Mouse (Mus musculus): ENCODE data around the gene Tifa. TPM values are rescaled to one million over a fixed set of nuclear protein-coding genes. Genes with fewer than 3 reads are reported as not detected.

Gene Tifa
- total and polyA plus RNA-seq, 2 experiments, result 12.5 to 24.8 TPM

- no peaks in the 10 kb centered on the region for H3K36me3 ChIP-seq (ENCODE audit: control insufficient read depth, insufficient read depth, low read length)
- H3K9ac ChIP-seq (ENCODE audit: low read depth, low read length), result no peak overlapping the region
- H3K4me3 ChIP-seq (ENCODE audit: insufficient read depth, low read depth, low read length), result no peak overlapping the region
- no peaks in the 10 kb centered on the region for H3K79me2 ChIP-seq (ENCODE audit: control insufficient read depth, insufficient read depth, low read length)
- TF ChIP-seq POLR2A (IDR thresholded peaks at IDR 0.05; ENCODE audit: extremely low read depth, insufficient read depth, low read length) (no peak), CTCF (IDR thresholded peaks at IDR 0.05; ENCODE audit: low read depth, low read length) (no peak)
- peaks cover 4% of the 10 kb centered on the region; the same call in 1 of the 2 replicates for H3K27me3 ChIP-seq (ENCODE audit: control insufficient read depth, insufficient read depth, low read length)
- H3K27ac ChIP-seq (replicated peaks; ENCODE audit: insufficient read depth, low read depth, low read length), result no peak overlapping the region
- H3K4me1 ChIP-seq (ENCODE audit: control insufficient read depth, insufficient read depth, low read length), result no peaks in the 10 kb centered on the region
- 76% methylated on average over 4 of the region's 4 CpGs for WGBS
- DNase-seq (ENCODE audit: extremely low read depth, low read depth, low spot score), result no peak
These were observed 41.0 kb upstream of the Tifa start for GRCm38 (mm10) chr3:127748644-127749043.

- H3K27me3 ChIP-seq (ENCODE audit: control insufficient read depth, insufficient read depth, low read length), result peaks cover 4% of the 10 kb centered on the region; the same call in 1 of the 2 replicates
- H3K4me1 ChIP-seq (ENCODE audit: control insufficient read depth, insufficient read depth, low read length), result no peaks in the 10 kb centered on the region
- 50% methylated on average over 9 of the region's 9 CpGs for WGBS
- no peak overlapping the region for H3K4me3 ChIP-seq (ENCODE audit: insufficient read depth, low read depth, low read length)
- H3K79me2 ChIP-seq (ENCODE audit: control insufficient read depth, insufficient read depth, low read length), result no peaks in the 10 kb centered on the region
- no peaks in the 10 kb centered on the region for H3K36me3 ChIP-seq (ENCODE audit: control insufficient read depth, insufficient read depth, low read length)
- no peak for DNase-seq (ENCODE audit: extremely low read depth, low read depth, low spot score)
- H3K9ac ChIP-seq (ENCODE audit: low read depth, low read length), result no peak overlapping the region
- H3K27ac ChIP-seq (replicated peaks; ENCODE audit: insufficient read depth, low read depth, low read length), result no peak overlapping the region
- TF ChIP-seq CTCF (IDR thresholded peaks at IDR 0.05; ENCODE audit: low read depth, low read length), result no peak
- no peak for TF ChIP-seq POLR2A (IDR thresholded peaks at IDR 0.05; ENCODE audit: extremely low read depth, insufficient read depth, low read length)
These were observed 40.3 kb upstream of the Tifa start for GRCm38 (mm10) chr3:127749266-127749665.

- Histone ChIP-seq H3K79me2 (ENCODE audit: control insufficient read depth, insufficient read depth, low read length) (no peaks in the 10 kb centered on the region), H3K4me3 (ENCODE audit: insufficient read depth, low read depth, low read length) (no peak overlapping the region), H3K36me3 (ENCODE audit: control insufficient read depth, insufficient read depth, low read length) (no peaks in the 10 kb centered on the region), H3K4me1 (ENCODE audit: control insufficient read depth, insufficient read depth, low read length) (no peaks in the 10 kb centered on the region), H3K27ac (replicated peaks; ENCODE audit: insufficient read depth, low read depth, low read length) (no peak overlapping the region), H3K27me3 (ENCODE audit: control insufficient read depth, insufficient read depth, low read length) (peaks cover 4% of the 10 kb centered on the region; the same call in 1 of the 2 replicates), H3K9ac (ENCODE audit: low read depth, low read length) (no peak overlapping the region)
- 33% methylated on average over 12 of the region's 12 CpGs for WGBS
- no peak for DNase-seq (ENCODE audit: extremely low read depth, low read depth, low spot score)
- no peak for TF ChIP-seq CTCF (IDR thresholded peaks at IDR 0.05; ENCODE audit: low read depth, low read length)
These were observed 39.5 kb upstream of the Tifa start for GRCm38 (mm10) chr3:127749981-127750562.

GRCm38 (mm10) chr3:127756458-127756857 is 33.1 kb upstream of the Tifa start:
- 83% methylated on average over 6 of the region's 6 CpGs for WGBS
- H3K4me1 ChIP-seq (ENCODE audit: control insufficient read depth, insufficient read depth, low read length), result no peaks in the 10 kb centered on the region
- no peaks in the 10 kb centered on the region for H3K79me2 ChIP-seq (ENCODE audit: control insufficient read depth, insufficient read depth, low read length)
- H3K36me3 ChIP-seq (ENCODE audit: control insufficient read depth, insufficient read depth, low read length), result no peaks in the 10 kb centered on the region
- no peak overlapping the region for H3K4me3 ChIP-seq (ENCODE audit: insufficient read depth, low read depth, low read length)
- TF ChIP-seq CTCF (IDR thresholded peaks at IDR 0.05; ENCODE audit: low read depth, low read length) (no peak), POLR2A (IDR thresholded peaks at IDR 0.05; ENCODE audit: extremely low read depth, insufficient read depth, low read length) (no peak)
- no peak overlapping the region for H3K27ac ChIP-seq (replicated peaks; ENCODE audit: insufficient read depth, low read depth, low read length)
- no peak for DNase-seq (ENCODE audit: extremely low read depth, low read depth, low spot score)
- H3K9ac ChIP-seq (ENCODE audit: low read depth, low read length), result no peak overlapping the region
- no peaks in the 10 kb centered on the region for H3K27me3 ChIP-seq (ENCODE audit: control insufficient read depth, insufficient read depth, low read length)

- no peak overlapping the region for H3K9ac ChIP-seq (ENCODE audit: low read depth, low read length)
- no peak overlapping the region for H3K4me3 ChIP-seq (ENCODE audit: insufficient read depth, low read depth, low read length)
- H3K79me2 ChIP-seq (ENCODE audit: control insufficient read depth, insufficient read depth, low read length), result no peaks in the 10 kb centered on the region
- no peak for TF ChIP-seq CTCF (IDR thresholded peaks at IDR 0.05; ENCODE audit: low read depth, low read length)
- no peak for TF ChIP-seq POLR2A (IDR thresholded peaks at IDR 0.05; ENCODE audit: extremely low read depth, insufficient read depth, low read length)
- H3K27me3 ChIP-seq (ENCODE audit: control insufficient read depth, insufficient read depth, low read length), result no peaks in the 10 kb centered on the region
- no peaks in the 10 kb centered on the region for H3K4me1 ChIP-seq (ENCODE audit: control insufficient read depth, insufficient read depth, low read length)
- no peaks in the 10 kb centered on the region for H3K36me3 ChIP-seq (ENCODE audit: control insufficient read depth, insufficient read depth, low read length)
- no peak overlapping the region for H3K27ac ChIP-seq (replicated peaks; ENCODE audit: insufficient read depth, low read depth, low read length)
- no peak for DNase-seq (ENCODE audit: extremely low read depth, low read depth, low spot score)
These were observed 31.7 kb upstream of the Tifa start for GRCm38 (mm10) chr3:127757886-127758301.

GRCm38 (mm10) chr3:127758806-127759205 is 30.8 kb upstream of the Tifa start:
- WGBS, result 34% methylated on average over 4 of the region's 4 CpGs
- no peaks in the 10 kb centered on the region for H3K79me2 ChIP-seq (ENCODE audit: control insufficient read depth, insufficient read depth, low read length)
- H3K4me1 ChIP-seq (ENCODE audit: control insufficient read depth, insufficient read depth, low read length), result no peaks in the 10 kb centered on the region
- H3K4me3 ChIP-seq (ENCODE audit: insufficient read depth, low read depth, low read length), result no peak overlapping the region
- no peak overlapping the region for H3K9ac ChIP-seq (ENCODE audit: low read depth, low read length)
- no peaks in the 10 kb centered on the region for H3K27me3 ChIP-seq (ENCODE audit: control insufficient read depth, insufficient read depth, low read length)
- no peak overlapping the region for H3K27ac ChIP-seq (replicated peaks; ENCODE audit: insufficient read depth, low read depth, low read length)
- DNase-seq (ENCODE audit: extremely low read depth, low read depth, low spot score), result no peak
- TF ChIP-seq CTCF (IDR thresholded peaks at IDR 0.05; ENCODE audit: low read depth, low read length), result no peak
- no peak for TF ChIP-seq POLR2A (IDR thresholded peaks at IDR 0.05; ENCODE audit: extremely low read depth, insufficient read depth, low read length)
- H3K36me3 ChIP-seq (ENCODE audit: control insufficient read depth, insufficient read depth, low read length), result no peaks in the 10 kb centered on the region

All from liver, adult 2 months (tissue).